Mouse (Mus musculus): ENCODE data around the gene Ttll12.

DNA sequence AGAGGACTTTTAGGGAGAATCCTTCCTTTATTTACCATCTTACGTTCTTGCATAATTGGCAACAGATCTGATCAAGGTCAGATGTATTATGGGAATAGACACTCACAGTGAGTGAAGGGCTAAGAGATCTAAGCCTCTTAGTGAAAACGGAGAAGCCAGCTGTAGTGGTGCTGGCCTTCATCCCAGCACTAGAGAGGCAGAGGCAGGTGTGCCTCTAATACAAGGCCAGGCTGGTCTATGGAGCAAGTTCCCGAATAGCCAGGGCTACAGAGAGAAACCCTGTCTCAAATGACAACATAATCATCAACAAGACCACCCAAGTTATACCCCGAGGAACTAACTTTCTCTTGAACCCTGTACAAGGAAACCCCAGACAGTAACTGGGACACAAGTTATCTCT is 12.0 kb downstream of the Ttll12 start:
- TF ChIP-seq TAL1 (IDR thresholded peaks at IDR 0.05; ENCODE audit: low read length) (no peak), GATA1 (IDR thresholded peaks at IDR 0.05; ENCODE audit: low read length) (no peak)
